In genomic region chr4:89289028-89289427, GRCm38 (mm10) we compare ENCODE assay signal across 24 mouse cellular contexts. TPM values are rescaled to one million over a fixed set of nuclear protein-coding genes. Genes with fewer than 3 reads are reported as not detected.
A peak's percentile ranks its signal among the peaks of the same experiment; 100 is the strongest.
DNase-seq lines count a peak whose midpoint lies in the region; ATAC-seq and TF ChIP-seq lines count a peak whose summit lies in the region.
"Had no signal": no experiment of that assay in that cellular context is flagged by ENCODE, and none has a peak within 500 bp of the region (broad histone marks: within the 10 kb centered on the region; RNA-seq: fewer than 3 reads in every experiment).

No protein-coding gene starts in this region.

- H3K4me2 ChIP-seq in limb, embryonic 11.5 days (ENCODE audit: low read depth, severe bottlenecking), result no peak overlapping the region
- no peak overlapping the region for H3K4me2 ChIP-seq in midbrain, embryonic 11.5 days
- no peak overlapping the region for H3K4me2 ChIP-seq in midbrain, embryonic 13.5 days (replicated peaks)
- no peak overlapping the region for H3K4me2 ChIP-seq in neural tube, embryonic 15.5 days
- no peak overlapping the region for H3K4me2 ChIP-seq in hindbrain, embryonic 13.5 days

- H3K27ac ChIP-seq in limb, embryonic 11.5 days (replicated peaks; ENCODE audit: low read depth, low read length), result no peak overlapping the region
- no peak overlapping the region for H3K27ac ChIP-seq in limb, embryonic 10.5 days
- H3K27ac ChIP-seq in midbrain, embryonic 11.5 days (ENCODE audit: low read depth, low read length), result no peak overlapping the region
- H3K27ac ChIP-seq in midbrain, embryonic 13.5 days, result no peak overlapping the region
- H3K27ac ChIP-seq in neural tube, embryonic 15.5 days (replicated peaks), result no peak overlapping the region
- no peak overlapping the region for H3K27ac ChIP-seq in MEL (ENCODE audit: control insufficient read depth, low read depth, low read length)
- H3K27ac ChIP-seq in hindbrain, embryonic 13.5 days, result no peak overlapping the region

- no peak for TF ChIP-seq CTCF in MEL (IDR thresholded peaks at IDR 0.05 in 2 of 3, conservative IDR thresholded peaks at IDR 0.05 in 1 of 3; ENCODE audit: control insufficient read depth in 1 of 3, insufficient read depth in 1 of 3, low read depth in 2 of 3, low read length in 3 of 3, poor library complexity in 1 of 3, severe bottlenecking in 1 of 3)

- WGBS in limb, embryonic 11.5 days, result under 1% methylated on average over 4 of the region's 4 CpGs
- 1% methylated on average over 4 of the region's 4 CpGs for WGBS in limb, embryonic 10.5 days
- 4% methylated on average over 4 of the region's 4 CpGs for WGBS in midbrain, embryonic 11.5 days
- WGBS in midbrain, embryonic 13.5 days, result under 1% methylated on average over 4 of the region's 4 CpGs
- WGBS in neural tube, embryonic 15.5 days, result 1% methylated on average over 4 of the region's 4 CpGs
- 0% methylated on average over 4 of the region's 4 CpGs for WGBS in hindbrain, embryonic 13.5 days

- H3K4me3 ChIP-seq in limb, embryonic 11.5 days (ENCODE audit: low read depth, low read length), result no peak overlapping the region
- no peak overlapping the region for H3K4me3 ChIP-seq in limb, embryonic 10.5 days
- no peak overlapping the region for H3K4me3 ChIP-seq in midbrain, embryonic 11.5 days (ENCODE audit: low read depth, low read length)
- H3K4me3 ChIP-seq in midbrain, embryonic 13.5 days (replicated peaks), result no peak overlapping the region
- no peak overlapping the region for H3K4me3 ChIP-seq in neural tube, embryonic 15.5 days (replicated peaks)
- no peak overlapping the region for H3K4me3 ChIP-seq in MEL (ENCODE audit: control insufficient read depth in 1 of 2, insufficient read depth in 1 of 2, low read depth in 2 of 2, low read length in 2 of 2)
- no peak overlapping the region for H3K4me3 ChIP-seq in hindbrain, embryonic 13.5 days

- no peak for TF ChIP-seq RAD21 in MEL (IDR thresholded peaks at IDR 0.05; ENCODE audit: low read depth, low read length)

- DNase-seq in limb, embryonic 11.5 days (ENCODE audit: low spot score), result peak; percentile 18
- no peak for DNase-seq in limb, embryonic 10.5 days (ENCODE audit: low spot score)
- peak; percentile 89 for DNase-seq in midbrain, embryonic 11.5 days (ENCODE audit: low spot score, missing footprints)
- DNase-seq in neural tube, embryonic 10.5 days (ENCODE audit: extremely low spot score, low spot score), result peak; percentile 20
- DNase-seq in MEL (ENCODE audit: low read depth, low spot score), result no peak
- DNase-seq: adrenal gland, adult 2 months; adrenal gland, adult 8-10 months; adrenal gland, postnatal 10 days; adrenal gland, postnatal 14 days; adrenal gland, postnatal 25 days; adrenal gland, postnatal 36 days; B cell, adult 2 months; cerebellum, adult 11 months; cerebellum, adult 11-12 months; cerebellum, adult 18-20 months had no signal

- H3K27me3 ChIP-seq in limb, embryonic 11.5 days (ENCODE audit: control insufficient read depth, insufficient read depth, low read length), result peaks cover 58% of the 10 kb centered on the region
- H3K27me3 ChIP-seq in limb, embryonic 10.5 days (ENCODE audit: low read depth, poor library complexity, severe bottlenecking), result peaks cover 98% of the 10 kb centered on the region
- peaks cover 83% of the 10 kb centered on the region for H3K27me3 ChIP-seq in midbrain, embryonic 11.5 days (ENCODE audit: control insufficient read depth, insufficient read depth, low read length)
- peaks cover 89% of the 10 kb centered on the region for H3K27me3 ChIP-seq in midbrain, embryonic 13.5 days
- peaks cover 82% of the 10 kb centered on the region for H3K27me3 ChIP-seq in neural tube, embryonic 15.5 days (replicated peaks)
- no peaks in the 10 kb centered on the region for H3K27me3 ChIP-seq in MEL (ENCODE audit: control insufficient read depth in 1 of 2, insufficient read depth in 2 of 2, low read length in 2 of 2)
- H3K27me3 ChIP-seq in hindbrain, embryonic 13.5 days, result peaks cover 89% of the 10 kb centered on the region
- H3K27me3 ChIP-seq: CH12.LX, Patski had no signal

- ATAC-seq in limb, embryonic 11.5 days (ENCODE audit: insufficient number of reproducible peaks, low FRiP score, low TSS enrichment, low read depth), result no peak
- ATAC-seq in midbrain, embryonic 11.5 days (ENCODE audit: low FRiP score), result no peak
- ATAC-seq in midbrain, embryonic 13.5 days, result no peak
- no peak for ATAC-seq in neural tube, embryonic 15.5 days (ENCODE audit: low FRiP score)
- ATAC-seq in hindbrain, embryonic 13.5 days (ENCODE audit: low FRiP score), result no peak
- ATAC-seq: activated CD4-positive, CD25-positive, alpha-beta regulatory T cell, adult 4 months; CD4-positive, CD25-positive, alpha-beta regulatory T cell, adult 4 months; Patski had no signal

- TF ChIP-seq POLR2A in MEL (IDR thresholded peaks at IDR 0.05; ENCODE audit: control insufficient read depth in 1 of 2, insufficient read depth in 1 of 2, low read depth in 1 of 2, low read length in 2 of 2, poor library complexity in 1 of 2), result no peak

- no peaks in the 10 kb centered on the region for H3K36me3 ChIP-seq in limb, embryonic 11.5 days (ENCODE audit: control insufficient read depth, insufficient read depth, low read length)
- no peaks in the 10 kb centered on the region for H3K36me3 ChIP-seq in limb, embryonic 10.5 days
- no peaks in the 10 kb centered on the region for H3K36me3 ChIP-seq in midbrain, embryonic 11.5 days (ENCODE audit: control insufficient read depth, insufficient read depth, low read length)
- H3K36me3 ChIP-seq in midbrain, embryonic 13.5 days, result no peaks in the 10 kb centered on the region
- no peaks in the 10 kb centered on the region for H3K36me3 ChIP-seq in neural tube, embryonic 15.5 days
- H3K36me3 ChIP-seq in MEL (ENCODE audit: control insufficient read depth in 1 of 2, insufficient read depth in 2 of 2, low read length in 2 of 2), result peaks cover 0 to 45% of the 10 kb centered on the region in 2 experiments; a peak in 3 of 4 replicates
- no peaks in the 10 kb centered on the region for H3K36me3 ChIP-seq in hindbrain, embryonic 13.5 days
- H3K36me3 ChIP-seq: G1E had no signal

- H3K4me1 ChIP-seq in limb, embryonic 11.5 days (ENCODE audit: control insufficient read depth, insufficient read depth, low read length), result no peaks in the 10 kb centered on the region
- peaks cover under 1% of the 10 kb centered on the region for H3K4me1 ChIP-seq in limb, embryonic 10.5 days
- H3K4me1 ChIP-seq in midbrain, embryonic 11.5 days (ENCODE audit: control insufficient read depth, insufficient read depth, low read length), result no peaks in the 10 kb centered on the region
- H3K4me1 ChIP-seq in midbrain, embryonic 13.5 days (replicated peaks), result peaks cover 1% of the 10 kb centered on the region
- peaks cover under 1% of the 10 kb centered on the region for H3K4me1 ChIP-seq in neural tube, embryonic 15.5 days
- H3K4me1 ChIP-seq in MEL (ENCODE audit: control insufficient read depth in 1 of 2, insufficient read depth in 2 of 2, low read length in 2 of 2), result peaks cover 6 to 26% of the 10 kb centered on the region in 2 experiments
- peaks cover under 1% of the 10 kb centered on the region for H3K4me1 ChIP-seq in hindbrain, embryonic 13.5 days (replicated peaks)

- H3K79me2 ChIP-seq in MEL (ENCODE audit: control insufficient read depth, insufficient read depth, low read length, poor library complexity), result peaks cover 52% of the 10 kb centered on the region

- TF ChIP-seq EP300 in MEL (IDR thresholded peaks at IDR 0.05; ENCODE audit: low read depth in 1 of 2, low read length in 2 of 2), result peak; percentile 16 to 18; a peak in 1 of 4 replicates

- H3K9me3 ChIP-seq in limb, embryonic 11.5 days (ENCODE audit: control insufficient read depth, low read length), result no peaks in the 10 kb centered on the region
- H3K9me3 ChIP-seq in limb, embryonic 10.5 days (replicated peaks), result no peaks in the 10 kb centered on the region
- H3K9me3 ChIP-seq in midbrain, embryonic 11.5 days (ENCODE audit: control insufficient read depth, low read length), result no peaks in the 10 kb centered on the region
- H3K9me3 ChIP-seq in midbrain, embryonic 13.5 days, result no peaks in the 10 kb centered on the region
- H3K9me3 ChIP-seq in neural tube, embryonic 15.5 days (replicated peaks), result no peaks in the 10 kb centered on the region
- H3K9me3 ChIP-seq in MEL (replicated peaks; ENCODE audit: insufficient read depth, low read length), result no peaks in the 10 kb centered on the region
- H3K9me3 ChIP-seq in hindbrain, embryonic 13.5 days, result no peaks in the 10 kb centered on the region

- no peak overlapping the region for H3K9ac ChIP-seq in limb, embryonic 11.5 days (ENCODE audit: low read length)
- no peak overlapping the region for H3K9ac ChIP-seq in midbrain, embryonic 11.5 days (ENCODE audit: low read length)
- no peak overlapping the region for H3K9ac ChIP-seq in midbrain, embryonic 13.5 days (replicated peaks)
- no peak overlapping the region for H3K9ac ChIP-seq in neural tube, embryonic 15.5 days (replicated peaks)
- H3K9ac ChIP-seq in MEL (ENCODE audit: control insufficient read depth, low read depth, low read length, poor library complexity, severe bottlenecking), result no peak overlapping the region
- H3K9ac ChIP-seq in hindbrain, embryonic 13.5 days, result no peak overlapping the region

RNA-seq across cellular contexts. Expression of gene Cdkn2a, which starts 5.4 kb away (rescaled TPM):
- polyA plus RNA-seq in limb, embryonic 11.5 days (2014; fragmentation: Nextera tagmentation; extraction: Ambion mirVana), result not detected in 2 replicates
- not detected in 2 replicates for polyA plus RNA-seq in limb, embryonic 10.5 days (2016; fragmentation: Nextera tagmentation; extraction: Ambion mirVana)
- polyA plus RNA-seq in midbrain, embryonic 11.5 days (2014; fragmentation: Nextera tagmentation; extraction: Ambion mirVana), result not detected in 2 replicates
- not detected in 2 replicates for polyA plus RNA-seq in midbrain, embryonic 13.5 days (2015; fragmentation: Nextera tagmentation; extraction: Ambion mirVana)
- not detected in 2 replicates for polyA plus RNA-seq in neural tube, embryonic 15.5 days (2015; fragmentation: Nextera tagmentation; extraction: Ambion mirVana)
- total RNA-seq in MEL (2012; rRNA removed), result 163 and 196 TPM in 2 replicates
- 100 to 1,000 TPM in 1 of 2 experiments, not detected in 1; 355 TPM for polyA plus RNA-seq in MEL (2012; ENCODE audit: insufficient read depth in 1 of 2, insufficient read length in 2 of 2, low read depth in 1 of 2, low replicate concordance in 2 of 2, missing spikeins in 1 of 2)
- not detected in 2 replicates for polyA plus RNA-seq in hindbrain, embryonic 13.5 days (2015; fragmentation: Nextera tagmentation; extraction: Ambion mirVana)
- total RNA-seq: CH12.LX, G1E had no signal
- polyA plus RNA-seq: C2C12; CD4-positive, CD25-positive, alpha-beta regulatory T cell, adult 4 months; G1E had no signal

RNA-seq across cellular contexts. Expression of gene Cdkn2b, which starts 21.8 kb away (rescaled TPM):
- 0.65 and 1.2 TPM in 2 replicates for polyA plus RNA-seq in limb, embryonic 11.5 days (2014; fragmentation: Nextera tagmentation; extraction: Ambion mirVana)
- 0.18 and 0.34 TPM in 2 replicates for polyA plus RNA-seq in limb, embryonic 10.5 days (2016; fragmentation: Nextera tagmentation; extraction: Ambion mirVana)
- 0.15 TPM in 1 of 2 replicates, not detected in the other for polyA plus RNA-seq in midbrain, embryonic 11.5 days (2014; fragmentation: Nextera tagmentation; extraction: Ambion mirVana)
- polyA plus RNA-seq in midbrain, embryonic 13.5 days (2015; fragmentation: Nextera tagmentation; extraction: Ambion mirVana), result 0.34 and 0.40 TPM in 2 replicates
- 0.93 and 2.3 TPM in 2 replicates for polyA plus RNA-seq in neural tube, embryonic 15.5 days (2015; fragmentation: Nextera tagmentation; extraction: Ambion mirVana)
- total RNA-seq in MEL (2012; rRNA removed), result 2.5 and 3.2 TPM in 2 replicates
- 1 to 10 TPM in 1 of 2 experiments, not detected in 1; 1.9 TPM for polyA plus RNA-seq in MEL (2012; ENCODE audit: insufficient read depth in 1 of 2, insufficient read length in 2 of 2, low read depth in 1 of 2, low replicate concordance in 2 of 2, missing spikeins in 1 of 2)
- polyA plus RNA-seq in hindbrain, embryonic 13.5 days (2015; fragmentation: Nextera tagmentation; extraction: Ambion mirVana), result 0.86 and 1.2 TPM in 2 replicates
- total RNA-seq: CH12.LX had no signal
- polyA plus RNA-seq: C2C12, G1E had no signal

Comparison
In these comparisons a context has a peak if more than half of its experiments do, and no peak if none do; other contexts are left out.
1. DNase-seq: peak in limb, embryonic 11.5 days (single experiment), midbrain, embryonic 11.5 days (single experiment) and neural tube, embryonic 10.5 days (single experiment); none in limb, embryonic 10.5 days (single experiment) and MEL (single experiment).